Mouse (Mus musculus): ENCODE results near the gene Hebp1. TPM values are rescaled to one million over a fixed set of nuclear protein-coding genes. Genes with fewer than 3 reads are reported as not detected.

Hebp1 gene
- polyA plus RNA-seq, 2 experiments, result 5.9 to 23.2 TPM

- no peaks in the 10 kb centered on the region for H3K9me3 ChIP-seq (ENCODE audit: control insufficient read depth, low read length)
- peaks cover 28% of the 10 kb centered on the region for H3K4me1 ChIP-seq (ENCODE audit: control insufficient read depth, insufficient read depth, low read length)
- H3K27ac ChIP-seq (replicated peaks; ENCODE audit: low read depth, low read length), result no peak overlapping the region
- DNase-seq (ENCODE audit: low spot score) (no peak), ATAC-seq (ENCODE audit: low FRiP score, low read depth) (no peak)
- no peak overlapping the region for H3K4me3 ChIP-seq (replicated peaks; ENCODE audit: low read length)
- no peak overlapping the region for H3K9ac ChIP-seq (ENCODE audit: low read depth, low read length, severe bottlenecking)
- H3K4me2 ChIP-seq (replicated peaks; ENCODE audit: low read depth, low read length, severe bottlenecking), result no peak overlapping the region
- TF ChIP-seq POLR2A (IDR thresholded peaks at IDR 0.05; ENCODE audit: borderline replicate concordance, extremely low read depth, insufficient read depth, insufficient read length), result no peak
- WGBS, result 68% methylated on average over 4 of the region's 4 CpGs
- no peaks in the 10 kb centered on the region for H3K27me3 ChIP-seq (ENCODE audit: control insufficient read depth, insufficient read depth, low read length)
- H3K36me3 ChIP-seq (ENCODE audit: control insufficient read depth, insufficient read depth, low read length), result no peaks in the 10 kb centered on the region
Observed at GRCm38 (mm10) chr6:135135735-135136134, 62.1 kb downstream of the Hebp1 start.

- 93% methylated on average over 9 of the region's 9 CpGs for WGBS
- no peak for DNase-seq (ENCODE audit: low spot score)
- no peaks in the 10 kb centered on the region for H3K9me3 ChIP-seq (ENCODE audit: control insufficient read depth, low read length)
- peaks cover 20% of the 10 kb centered on the region for H3K4me1 ChIP-seq (ENCODE audit: control insufficient read depth, insufficient read depth, low read length)
- H3K27ac ChIP-seq (replicated peaks; ENCODE audit: low read depth, low read length), result no peak overlapping the region
- no peaks in the 10 kb centered on the region for H3K36me3 ChIP-seq (ENCODE audit: control insufficient read depth, insufficient read depth, low read length)
- no peak overlapping the region for H3K4me3 ChIP-seq (replicated peaks; ENCODE audit: low read length)
- H3K27me3 ChIP-seq (ENCODE audit: control insufficient read depth, insufficient read depth, low read length), result no peaks in the 10 kb centered on the region
- no peak overlapping the region for H3K9ac ChIP-seq (ENCODE audit: low read depth, low read length, severe bottlenecking)
- no peak for ATAC-seq (ENCODE audit: low FRiP score, low read depth)
- no peak overlapping the region for H3K4me2 ChIP-seq (replicated peaks; ENCODE audit: low read depth, low read length, severe bottlenecking)
- no peak for TF ChIP-seq POLR2A (IDR thresholded peaks at IDR 0.05; ENCODE audit: borderline replicate concordance, extremely low read depth, insufficient read depth, insufficient read length)
Observed at GRCm38 (mm10) chr6:135133486-135133885, 64.3 kb downstream of the Hebp1 start.

- H3K4me2 ChIP-seq (replicated peaks; ENCODE audit: low read depth, low read length, severe bottlenecking), result no peak overlapping the region
- no peaks in the 10 kb centered on the region for H3K36me3 ChIP-seq (ENCODE audit: control insufficient read depth, insufficient read depth, low read length)
- ATAC-seq (ENCODE audit: low FRiP score, low read depth), result no peak
- no peak overlapping the region for H3K27ac ChIP-seq (replicated peaks; ENCODE audit: low read depth, low read length)
- no peak overlapping the region for H3K4me3 ChIP-seq (replicated peaks; ENCODE audit: low read length)
- 89% methylated on average over 7 of the region's 7 CpGs for WGBS
- no peak for TF ChIP-seq POLR2A (IDR thresholded peaks at IDR 0.05; ENCODE audit: borderline replicate concordance, extremely low read depth, insufficient read depth, insufficient read length)
- no peak overlapping the region for H3K9ac ChIP-seq (ENCODE audit: low read depth, low read length, severe bottlenecking)
- H3K9me3 ChIP-seq (ENCODE audit: control insufficient read depth, low read length), result no peaks in the 10 kb centered on the region
- no peak for DNase-seq (ENCODE audit: low spot score)
- H3K4me1 ChIP-seq (ENCODE audit: control insufficient read depth, insufficient read depth, low read length), result peaks cover 16% of the 10 kb centered on the region
- no peaks in the 10 kb centered on the region for H3K27me3 ChIP-seq (ENCODE audit: control insufficient read depth, insufficient read depth, low read length)
Observed at GRCm38 (mm10) chr6:135133086-135133485, 64.7 kb downstream of the Hebp1 start.

DNA sequence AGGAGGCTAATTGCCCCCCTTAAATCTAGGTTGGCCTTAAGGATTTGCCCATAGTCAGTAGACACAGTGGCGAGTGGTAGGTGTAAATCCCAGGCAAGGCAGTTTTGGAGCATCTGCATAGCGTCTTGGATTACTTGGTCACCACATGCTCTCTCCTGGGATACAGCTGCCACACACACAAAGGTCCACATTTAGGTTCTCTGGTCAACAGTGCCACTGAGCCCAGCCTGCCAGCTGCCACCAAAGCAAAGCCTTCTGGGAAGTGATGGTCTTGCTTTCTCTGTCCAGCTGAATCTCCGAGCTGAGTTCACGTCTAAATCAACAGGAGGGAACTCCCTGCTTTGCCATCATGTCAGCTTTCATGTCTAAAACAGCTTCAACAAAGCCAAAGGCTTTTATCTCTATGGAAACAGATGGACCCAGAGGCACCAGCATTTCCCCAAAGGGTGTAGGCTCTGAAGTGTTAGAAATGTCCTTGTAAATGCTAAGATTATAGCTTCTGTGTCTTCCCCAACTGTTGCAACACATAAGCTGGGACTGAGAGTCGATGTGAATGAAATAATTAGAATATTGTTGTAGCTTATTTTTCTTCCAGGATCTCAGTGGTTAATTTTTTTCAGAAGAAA, 73.0 kb downstream of the Hebp1 start:
- H3K4me3 ChIP-seq (replicated peaks; ENCODE audit: low read length), result no peak overlapping the region
- 51% methylated on average over 5 of the region's 5 CpGs for WGBS
- no peak for DNase-seq (ENCODE audit: low spot score)

DNA sequence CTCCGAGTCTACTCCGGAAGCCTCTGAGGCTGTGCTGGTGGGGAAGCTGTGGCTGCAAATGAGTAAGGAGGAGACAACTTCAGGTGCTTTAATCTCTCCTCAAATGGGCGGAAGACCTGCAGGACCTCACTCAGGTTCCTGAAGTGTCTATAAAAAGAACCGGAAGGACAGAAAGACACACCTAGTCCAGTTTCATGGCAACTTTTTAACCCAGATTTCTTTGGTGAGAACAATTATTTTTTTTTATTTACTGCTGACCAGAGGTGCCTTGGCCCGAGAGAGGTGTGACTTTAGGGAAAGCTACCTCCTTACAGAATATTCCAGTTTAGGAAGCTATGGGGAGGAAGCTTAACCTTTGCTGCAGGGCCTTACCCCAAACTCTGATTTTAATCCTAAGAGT, 79.6 kb downstream of the Hebp1 start, which contains the start of gene Gprc5d:
TSS of gene Gprc5d (minus strand) at position 101 of the 400 bp plus-strand sequence.
- H3K36me3 ChIP-seq (ENCODE audit: control insufficient read depth, insufficient read depth, low read length), result no peaks in the 10 kb centered on the region
- no peaks in the 10 kb centered on the region for H3K27me3 ChIP-seq (ENCODE audit: control insufficient read depth, insufficient read depth, low read length)
- no peaks in the 10 kb centered on the region for H3K9me3 ChIP-seq (ENCODE audit: control insufficient read depth, low read length)
- H3K4me1 ChIP-seq (ENCODE audit: control insufficient read depth, insufficient read depth, low read length), result no peaks in the 10 kb centered on the region
- no peak for DNase-seq (ENCODE audit: low spot score)
- no peak within 1 kb of the TSS for H3K4me2 ChIP-seq (replicated peaks; ENCODE audit: low read depth, low read length, severe bottlenecking)
- H3K9ac ChIP-seq (ENCODE audit: low read depth, low read length, severe bottlenecking), result no peak within 1 kb of the TSS
- WGBS, result 88% methylated on average over 5 of the region's 5 CpGs
- no peak within 1 kb of the TSS for H3K4me3 ChIP-seq (replicated peaks; ENCODE audit: low read length)
- no peak within 1 kb of the TSS for H3K27ac ChIP-seq (replicated peaks; ENCODE audit: low read depth, low read length)
- TF ChIP-seq POLR2A (IDR thresholded peaks at IDR 0.05; ENCODE audit: borderline replicate concordance, extremely low read depth, insufficient read depth, insufficient read length), result no peak
- ATAC-seq (ENCODE audit: low FRiP score, low read depth), result no peak

More for the DNA sequence above, 73.0 kb downstream of the Hebp1 start:
- Histone ChIP-seq H3K4me1 (ENCODE audit: control insufficient read depth, insufficient read depth, low read length) (no peaks in the 10 kb centered on the region), H3K9ac (ENCODE audit: low read depth, low read length, severe bottlenecking) (no peak overlapping the region), H3K27me3 (ENCODE audit: control insufficient read depth, insufficient read depth, low read length) (no peaks in the 10 kb centered on the region), H3K9me3 (ENCODE audit: control insufficient read depth, low read length) (no peaks in the 10 kb centered on the region), H3K36me3 (ENCODE audit: control insufficient read depth, insufficient read depth, low read length) (no peaks in the 10 kb centered on the region), H3K4me2 (replicated peaks; ENCODE audit: low read depth, low read length, severe bottlenecking) (no peak overlapping the region), H3K27ac (replicated peaks; ENCODE audit: low read depth, low read length) (no peak overlapping the region)
- no peak for ATAC-seq (ENCODE audit: low FRiP score, low read depth)
- TF ChIP-seq POLR2A (IDR thresholded peaks at IDR 0.05; ENCODE audit: borderline replicate concordance, extremely low read depth, insufficient read depth, insufficient read length), result no peak

Data from limb, embryonic 14.5 days (tissue).